Mouse (Mus musculus) cortical plate, adult 2 months (tissue): ENCODE measurements around the gene Has3.

ENCODE experiments used
- CTCF ChIP-seq: fragments of 200-500 bp; IDR thresholded peaks from 2 replicates; pipeline ENCODE4 v1.5.1; 2011; ENCODE audit warnings: mild to moderate bottlenecking, control low read depth, low read length; ENCODE audit not compliant: insufficient read depth; ENCODE audit errors: extremely low read depth
- POLR2A ChIP-seq: fragments of 200-500 bp; IDR thresholded peaks from 2 replicates; pipeline ENCODE4 v1.6.1; 2011; ENCODE audit warnings: mild to moderate bottlenecking, low read length, control low read depth; ENCODE audit not compliant: insufficient read depth; ENCODE audit errors: extremely low read depth

- TF ChIP-seq POLR2A (no peak), CTCF (0 out of 2 replicates have a peak, but pooled peaks have one; percentile 2)
These were observed 690 bp downstream of the Has3 start for GRCm38 (mm10) chr8:106870537-106871327.
